Mouse (Mus musculus) cerebellum, adult 8-10 months (tissue): ENCODE measurements at regions not wholly inside any gene's neighbourhood (a gene's known extent, or its start where the extent isn't known, plus 50 kb on each side); places are given as distances from the start of the nearest gene placed in this dataset.

Experiments
- DNase-seq: peaks from one replicate; pipeline ENCODE4 v3.0.0; 2022

DNA sequence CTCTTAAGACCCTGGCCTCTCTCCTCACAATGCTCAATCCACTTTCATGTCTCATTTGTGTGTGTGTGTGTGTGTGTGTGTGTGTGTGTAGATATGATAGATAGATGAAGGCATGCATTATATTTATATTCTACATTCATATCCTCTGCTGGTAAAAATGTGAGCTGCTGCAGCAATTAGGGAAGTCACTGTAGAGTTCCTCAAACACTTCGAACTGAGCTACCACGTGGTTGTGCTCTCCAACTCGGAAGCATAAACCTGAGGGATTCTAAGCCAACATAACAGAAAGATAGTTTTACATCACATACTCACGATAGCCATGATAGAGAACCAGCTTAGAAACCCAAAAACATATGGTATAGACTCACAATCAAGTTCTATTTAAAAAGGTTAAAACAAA, 565.5 kb upstream of the B3galt2 start:
- DNase-seq: no peak

DNA sequence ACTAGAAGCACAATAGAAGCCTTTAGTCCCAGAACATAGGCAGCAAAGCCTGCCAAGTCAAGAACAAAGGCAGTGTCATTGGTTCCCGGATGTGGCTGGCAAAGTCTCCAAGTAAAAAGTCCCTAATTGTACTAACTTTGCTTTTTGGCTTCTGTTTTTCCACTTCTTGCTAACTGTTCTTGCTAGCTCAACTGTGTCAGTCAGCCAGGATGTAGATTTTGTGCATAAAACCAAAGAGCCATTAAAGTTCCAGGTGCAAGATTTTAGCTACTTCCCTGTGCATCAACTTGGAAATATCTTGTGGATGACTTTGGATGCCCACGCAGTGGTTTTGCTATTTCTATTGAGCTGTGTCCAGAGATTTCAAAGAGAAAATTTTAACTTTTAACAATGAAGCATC, 560.0 kb upstream of the B3galt2 start:
- DNase-seq: no peak

DNA sequence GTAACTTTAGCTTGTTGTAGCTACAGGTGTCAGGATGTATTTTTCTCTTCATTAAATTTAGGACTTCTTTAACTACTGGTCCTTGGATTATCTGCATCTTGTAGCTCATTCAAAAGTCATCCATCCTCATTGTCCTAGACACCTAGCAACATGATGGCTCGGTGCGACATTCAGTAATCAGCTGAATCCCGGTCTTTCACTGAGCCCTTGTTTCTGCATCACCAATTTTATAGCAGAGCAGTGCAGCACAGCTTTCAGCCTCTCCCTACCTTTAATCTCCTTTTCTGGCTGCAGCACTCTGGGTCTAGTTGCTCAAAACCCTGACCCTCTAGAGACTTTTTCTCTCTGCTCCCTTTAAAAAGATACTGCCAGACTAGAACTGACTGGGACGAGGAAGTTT, 543.6 kb upstream of the B3galt2 start:
- no peak for DNase-seq

DNA sequence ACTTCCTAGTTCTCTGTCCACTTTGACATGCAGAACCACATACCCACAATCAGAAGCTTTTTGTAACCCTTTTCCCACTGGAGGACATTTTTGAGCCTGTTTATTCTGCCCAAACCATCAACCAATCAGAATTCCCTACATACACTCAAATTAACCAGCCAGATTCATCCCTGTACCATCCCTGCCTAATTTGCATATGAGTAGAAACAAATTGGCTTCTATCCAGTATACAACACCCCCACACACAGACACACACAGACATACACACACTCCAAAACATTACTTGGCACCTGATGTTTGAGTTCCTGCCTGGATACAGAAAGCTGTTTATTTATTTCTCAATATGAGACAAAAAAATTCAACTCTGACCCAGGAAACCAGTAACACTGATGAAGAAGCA, 542.2 kb upstream of the B3galt2 start:
- no peak for DNase-seq

DNA sequence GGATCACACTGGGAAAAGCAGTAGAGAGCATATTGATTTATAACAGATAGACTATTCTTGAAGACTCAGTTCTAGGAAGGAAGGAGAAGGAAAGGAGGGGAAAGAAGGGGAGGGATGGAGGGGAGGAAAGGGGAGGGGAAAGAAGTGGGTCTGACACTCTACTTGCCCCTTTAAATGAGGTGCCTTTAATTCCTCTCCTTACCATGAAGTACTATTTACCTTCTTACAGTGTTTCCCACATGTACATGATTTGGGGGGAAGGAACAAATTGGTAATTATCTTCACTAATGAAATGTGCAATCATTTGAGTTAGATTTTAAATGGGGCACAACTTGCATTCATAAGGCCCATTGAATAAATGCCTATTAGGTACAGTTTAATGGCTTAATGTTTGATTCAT, 518.3 kb upstream of the B3galt2 start:
- no peak for DNase-seq

DNA sequence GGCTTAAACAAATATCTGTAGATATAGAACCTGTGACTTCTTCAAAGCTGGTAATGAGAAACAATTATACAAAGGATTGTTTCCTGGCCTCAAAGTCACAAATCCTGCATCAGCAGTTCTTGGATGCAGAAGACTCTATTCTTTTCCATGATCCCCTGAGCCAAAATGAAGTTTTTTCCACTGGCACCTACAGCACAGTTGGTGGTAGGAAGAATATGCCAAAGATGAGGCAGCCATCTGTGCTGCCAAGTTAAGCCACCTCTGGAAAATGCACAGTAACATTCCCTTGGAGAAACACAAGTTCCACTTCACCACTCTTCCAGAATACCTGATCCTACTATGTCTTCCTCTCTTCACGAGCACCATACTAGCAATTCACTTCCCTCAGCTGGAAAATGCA, 510.2 kb upstream of the B3galt2 start:
- no peak for DNase-seq

DNA sequence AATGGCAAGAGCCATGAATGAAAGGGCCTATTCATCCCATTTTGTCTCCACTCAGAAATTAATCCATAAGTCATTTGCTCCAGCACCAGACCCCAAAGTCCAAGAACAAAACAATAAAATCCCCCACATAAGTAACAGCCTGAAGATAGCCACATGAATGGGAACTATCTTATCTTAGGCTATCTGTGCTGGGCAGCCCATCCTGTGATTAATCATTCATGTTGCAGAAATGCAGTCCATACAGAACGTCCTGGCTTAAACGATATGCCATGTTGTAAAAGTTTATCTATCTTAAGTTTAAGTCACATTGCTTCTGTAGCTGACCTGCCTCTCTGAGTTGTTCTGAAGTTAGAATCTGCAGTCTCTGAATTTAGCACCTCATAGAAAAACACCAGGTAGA, 507.7 kb upstream of the B3galt2 start:
- DNase-seq: no peak

DNA sequence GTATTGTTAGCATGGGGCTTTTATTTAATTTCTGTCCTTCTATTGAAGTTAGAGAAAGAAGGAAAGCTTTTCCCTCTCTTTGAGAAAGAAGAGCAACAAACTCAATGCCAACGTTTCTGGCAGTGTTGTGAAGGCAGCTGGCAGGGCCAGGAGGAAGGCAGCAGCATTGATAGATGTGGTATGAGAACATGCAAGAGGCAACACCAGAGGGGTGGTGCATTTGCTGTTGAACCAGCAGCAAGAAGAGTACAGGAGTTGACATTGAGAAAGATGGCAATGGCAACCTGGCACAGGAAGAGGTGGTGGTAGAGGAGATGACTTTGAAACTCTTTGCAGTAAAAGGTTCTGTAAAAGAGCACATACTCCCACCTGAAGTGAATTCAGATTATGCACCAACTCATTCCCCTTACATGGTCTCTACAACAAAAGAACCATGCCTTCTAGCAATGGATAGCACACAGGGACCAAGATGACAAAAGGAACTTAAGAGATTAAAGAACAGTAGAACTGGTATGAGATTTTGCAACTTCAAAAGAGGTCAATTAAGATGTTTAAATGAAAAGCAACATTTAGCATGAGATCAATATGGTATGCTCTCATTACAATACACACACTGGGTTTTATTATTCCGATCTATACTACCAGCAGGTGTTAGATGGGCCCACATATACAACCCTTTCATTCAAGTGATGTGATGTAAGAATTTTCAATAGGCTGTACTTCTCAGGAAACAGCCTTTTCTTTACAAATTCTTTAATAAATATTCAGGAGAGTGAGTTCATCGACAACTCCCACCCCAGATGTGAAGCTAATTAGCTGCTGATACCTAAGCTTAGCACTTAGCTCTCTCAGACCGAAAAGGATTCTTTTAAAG, 495.1 kb upstream of the B3galt2 start:
- DNase-seq: no peak

DNA sequence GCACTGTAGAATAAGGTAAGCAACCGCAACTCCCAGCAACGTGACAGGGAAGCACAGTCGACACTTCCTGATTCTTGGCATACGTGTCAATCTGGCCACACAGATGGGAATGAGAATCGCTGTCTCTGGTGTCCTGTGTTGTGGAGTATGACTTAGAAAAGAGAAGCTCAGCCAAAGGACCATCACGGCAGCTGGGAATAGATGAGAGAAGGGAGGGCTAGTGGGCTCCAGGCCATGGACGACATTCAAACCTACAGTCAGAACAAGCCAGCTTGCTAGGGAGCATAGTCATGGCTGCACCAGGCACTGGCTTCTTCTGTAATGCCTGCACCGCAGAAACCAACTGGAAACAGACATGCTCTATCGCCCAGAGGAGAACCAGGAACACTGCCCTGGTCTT, 469.2 kb upstream of the B3galt2 start:
- no peak for DNase-seq

DNA sequence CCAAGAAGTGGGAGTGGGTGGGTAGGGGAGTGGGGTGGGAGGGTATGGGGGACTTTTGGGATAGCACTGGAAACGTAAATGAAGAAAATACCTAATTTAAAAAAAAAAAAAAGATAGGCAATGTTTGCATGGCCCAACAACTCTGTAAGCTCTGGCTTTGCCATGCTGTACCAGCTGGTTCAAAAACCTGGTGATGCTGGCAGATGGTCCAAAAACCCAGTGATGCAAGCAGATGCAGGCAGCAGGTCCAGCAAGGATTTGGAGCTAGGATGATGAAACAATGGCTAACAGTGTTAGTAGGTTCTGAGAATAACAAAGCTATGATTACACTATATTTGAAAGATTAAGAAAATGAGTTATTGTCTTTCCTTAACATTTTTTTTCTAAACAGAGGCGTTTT, 466.6 kb upstream of the B3galt2 start:
- no peak for DNase-seq

DNA sequence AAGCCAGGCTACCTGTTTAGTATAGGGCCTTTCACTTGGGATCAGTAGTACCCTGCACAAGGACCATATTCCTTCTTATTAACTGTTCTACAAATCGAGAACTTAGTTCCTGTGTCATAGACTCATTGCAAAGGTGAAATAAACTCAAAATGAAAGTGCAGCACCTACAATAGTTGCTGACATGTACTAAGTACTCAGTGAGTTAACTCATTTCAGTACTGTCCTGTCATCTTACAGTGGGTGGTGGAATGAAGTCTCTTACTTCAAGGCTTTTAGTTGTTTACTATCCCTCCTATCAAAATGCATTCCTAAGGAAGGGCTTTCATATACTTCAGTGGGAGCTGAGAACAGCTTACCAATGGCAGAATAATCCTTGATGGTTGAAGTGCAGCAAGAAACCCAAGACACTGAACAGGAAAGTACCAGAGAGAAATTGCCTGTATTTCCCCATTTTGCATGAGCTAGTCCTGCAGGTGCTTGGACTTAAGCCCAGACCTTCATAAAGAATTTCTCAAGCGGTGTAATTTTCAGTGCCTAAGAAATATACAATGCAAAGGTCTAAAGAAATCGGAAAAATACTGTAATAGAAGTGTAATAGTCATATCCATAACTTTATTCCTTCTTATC, 448.2 kb upstream of the B3galt2 start:
- DNase-seq: no peak

DNA sequence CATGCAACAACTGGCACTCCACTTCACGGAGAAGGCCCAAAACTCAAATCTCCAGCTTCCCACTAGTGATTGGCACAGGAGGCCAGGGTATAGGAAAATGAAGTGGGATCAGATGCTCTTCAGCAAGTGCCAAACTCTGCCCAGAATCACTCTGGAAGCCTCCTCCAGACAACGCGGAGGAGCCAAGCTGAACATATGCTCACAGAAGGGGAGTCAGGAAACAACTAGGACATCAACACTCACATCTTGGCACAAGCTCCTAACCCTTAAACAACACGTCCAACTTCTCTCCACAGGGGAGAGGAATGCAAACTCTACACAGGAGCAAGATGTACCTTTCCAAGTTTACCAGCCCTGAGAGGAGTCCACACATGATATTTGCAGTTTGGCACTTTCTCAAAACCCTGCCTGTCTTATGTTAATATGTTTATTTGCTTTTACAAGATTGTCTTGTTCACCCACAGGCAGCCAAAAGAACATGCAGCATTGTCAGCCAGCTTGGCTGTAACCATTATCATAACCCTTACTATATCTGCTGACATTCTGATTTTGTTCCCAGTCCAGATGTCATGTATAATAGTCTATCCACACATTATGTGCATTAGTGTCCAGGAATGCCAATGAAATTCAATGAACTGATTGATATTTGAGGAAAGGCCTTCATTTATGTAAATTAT, 440.1 kb upstream of the B3galt2 start:
- DNase-seq: peak; percentile 62

DNA sequence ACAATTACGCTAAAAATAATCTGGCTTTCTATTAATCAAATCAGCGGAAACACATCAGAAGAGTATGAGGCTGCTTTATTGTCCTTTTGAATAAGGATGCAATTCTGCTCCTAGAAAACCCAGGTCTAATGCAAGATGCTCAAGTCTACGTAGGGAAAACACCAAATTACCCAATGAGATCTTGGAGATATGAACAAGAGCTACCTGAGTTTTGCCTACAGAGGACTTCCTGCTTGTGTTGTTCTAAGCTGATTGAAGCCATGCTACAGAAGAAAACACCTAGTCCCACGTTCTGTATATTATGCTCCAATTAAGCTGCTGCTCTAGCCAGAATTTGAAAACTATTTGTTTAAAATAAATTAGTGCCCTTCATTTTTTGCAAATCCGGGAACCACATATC, 439.5 kb upstream of the B3galt2 start:
- no peak for DNase-seq

DNA sequence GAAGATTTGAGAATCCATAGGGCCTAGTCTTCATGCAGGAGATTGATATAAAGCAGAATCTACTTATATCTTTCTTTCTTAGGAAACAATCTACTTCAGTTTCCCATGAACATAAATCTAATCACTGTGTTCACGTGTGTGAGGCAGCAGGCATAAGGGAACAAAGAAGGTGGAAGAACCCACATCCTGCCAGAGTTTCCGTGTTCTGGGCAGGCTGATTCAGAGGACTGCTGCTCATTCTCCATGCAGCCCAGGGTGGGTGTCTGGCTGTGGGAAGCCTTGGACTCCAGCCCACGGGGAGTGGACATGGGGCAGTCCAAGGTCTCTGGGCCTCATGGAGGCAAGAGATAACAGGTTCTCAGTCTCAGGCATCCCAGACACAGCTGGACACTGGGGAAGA, 438.3 kb upstream of the B3galt2 start:
- no peak for DNase-seq

DNA sequence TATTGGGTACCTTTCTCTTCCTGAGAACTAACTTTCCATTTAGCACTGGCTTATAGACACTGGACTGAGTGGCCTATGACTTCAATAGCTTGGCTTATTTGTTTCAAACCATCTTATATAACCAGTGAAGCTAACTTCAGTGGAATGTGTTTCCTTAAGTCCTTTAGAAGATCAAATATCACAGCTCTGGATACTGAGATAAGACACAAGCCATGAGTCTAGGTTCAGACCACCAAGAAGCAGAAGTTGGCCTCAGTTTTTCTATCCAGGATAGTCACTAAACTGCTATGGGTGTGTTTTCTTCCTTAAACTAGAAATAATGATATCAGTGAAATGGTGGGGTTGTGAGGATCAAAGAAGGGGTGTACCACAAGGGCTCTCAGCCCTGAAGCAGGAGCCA, 436.4 kb upstream of the B3galt2 start:
- no peak for DNase-seq

DNA sequence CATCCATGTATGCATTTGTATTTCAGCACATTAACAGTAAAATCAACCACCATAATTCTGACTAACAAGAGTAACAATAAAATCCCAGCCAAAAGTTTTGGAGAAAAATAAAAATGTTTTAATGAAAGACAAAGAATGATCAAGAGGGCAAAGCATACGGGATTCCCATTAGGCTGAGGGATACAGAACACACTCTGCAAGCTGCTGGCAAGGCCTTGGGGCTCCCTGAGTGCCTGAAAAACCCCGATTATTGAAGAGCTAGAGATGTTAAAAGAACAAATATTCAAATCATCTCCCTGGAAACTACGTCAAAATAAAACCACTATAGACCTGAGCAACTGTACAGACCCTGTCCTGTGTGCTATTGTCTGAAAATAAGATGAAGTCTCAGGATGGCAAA, 433.5 kb upstream of the B3galt2 start:
- no peak for DNase-seq

DNA sequence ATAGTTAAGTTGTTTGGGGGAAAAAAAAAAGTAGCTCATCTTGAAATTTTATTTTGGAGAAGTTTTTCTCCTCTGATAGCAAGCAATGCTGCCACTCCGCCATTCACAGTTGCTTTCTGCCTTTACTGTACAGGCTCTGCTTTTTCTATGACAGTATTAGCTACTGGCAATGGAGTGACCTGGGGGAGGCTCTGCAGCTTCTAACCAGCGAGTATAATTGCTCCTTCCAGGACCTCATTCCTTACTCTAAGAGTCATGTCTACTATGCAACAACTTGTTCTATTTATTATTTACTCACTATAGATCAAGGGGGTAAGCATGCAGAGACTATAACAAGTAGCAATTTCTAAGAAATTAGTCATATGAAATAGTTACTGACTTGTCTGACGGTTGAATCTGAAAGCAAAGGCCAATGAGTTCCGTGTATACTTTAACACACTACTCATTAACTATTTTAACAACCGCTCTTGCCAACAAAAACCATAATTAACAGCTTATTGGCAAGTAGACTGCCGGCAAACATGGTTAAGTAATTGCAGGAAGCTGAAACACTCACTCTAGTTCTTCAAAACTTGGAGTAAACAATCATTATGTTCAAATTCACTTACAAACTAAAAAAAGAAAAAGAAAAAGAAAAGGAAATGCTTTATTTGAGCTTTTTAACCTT, 432.9 kb upstream of the B3galt2 start:
- no peak for DNase-seq

DNA sequence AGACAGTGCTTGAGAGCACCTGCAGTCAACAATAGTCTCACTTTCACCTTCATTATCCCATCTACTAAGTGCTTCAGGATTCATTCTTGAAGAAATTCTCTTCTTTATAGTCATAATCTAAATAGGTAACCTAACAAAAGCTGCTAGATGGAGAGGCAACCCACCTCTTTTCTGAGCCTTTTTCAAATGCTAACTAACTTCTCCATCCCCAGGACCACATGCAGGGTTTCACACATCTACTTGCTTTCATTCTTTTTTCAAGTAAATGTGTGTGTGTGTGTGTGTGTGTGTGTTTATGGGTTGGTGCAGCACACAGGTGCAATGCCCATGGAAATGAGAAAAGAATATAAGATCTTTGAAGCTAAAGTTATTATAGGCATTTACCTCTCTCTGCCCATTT, 423.1 kb upstream of the B3galt2 start:
- DNase-seq: no peak

DNA sequence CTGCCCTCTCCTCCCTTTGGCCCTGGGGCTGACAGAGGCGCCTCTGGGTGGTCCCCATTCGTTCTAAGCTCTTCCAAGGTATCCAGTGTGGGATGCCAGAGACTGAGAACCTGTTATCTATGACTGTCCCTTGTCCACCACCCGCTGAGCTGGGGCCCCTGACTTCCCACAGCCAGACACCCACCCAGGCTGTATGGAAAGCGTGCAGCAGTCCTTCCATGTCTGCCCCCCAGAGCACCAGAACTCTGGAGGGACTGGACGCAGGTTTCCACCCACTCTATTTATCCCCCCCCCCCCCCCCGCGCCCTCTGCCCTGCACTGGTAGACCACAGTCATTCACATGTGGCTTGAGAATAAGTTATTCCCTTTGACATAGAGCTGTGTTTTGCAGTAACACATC, 408.5 kb upstream of the B3galt2 start:
- DNase-seq: no peak

DNA sequence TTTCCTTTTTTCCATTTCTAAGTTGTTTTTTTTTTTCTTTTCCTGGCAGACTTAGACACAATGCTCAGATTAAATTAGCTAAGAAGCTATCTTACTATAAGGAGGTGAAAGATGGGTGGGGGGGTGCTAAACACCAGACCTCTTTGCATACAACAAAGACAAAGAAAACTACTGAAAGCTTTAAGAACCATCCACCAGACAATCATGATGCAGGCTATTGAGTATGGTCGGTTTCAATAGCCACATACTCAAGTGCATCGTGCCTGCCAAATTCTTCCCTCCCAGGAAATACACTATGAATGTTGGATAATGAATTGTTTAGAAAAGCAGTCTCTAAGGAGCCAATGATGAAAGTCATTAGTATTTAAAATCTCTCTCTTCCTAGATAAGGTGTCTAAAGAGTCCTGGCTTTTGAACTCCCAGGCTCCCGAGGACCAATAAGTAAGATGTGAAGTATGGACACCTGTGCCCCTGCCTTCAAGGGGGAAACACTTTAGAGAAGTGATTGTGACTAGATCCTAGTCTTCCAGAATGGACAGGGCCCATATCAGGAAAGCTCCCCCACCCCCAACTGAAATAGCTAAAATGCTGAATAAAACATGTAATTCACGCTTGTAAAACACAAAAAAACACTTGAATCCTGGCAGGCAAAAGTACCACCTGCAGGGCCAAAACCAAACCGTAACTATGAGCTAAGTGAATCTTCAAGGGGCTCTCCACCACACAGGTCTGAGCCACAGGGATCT, 381.8 kb upstream of the B3galt2 start:
- no peak for DNase-seq

DNA sequence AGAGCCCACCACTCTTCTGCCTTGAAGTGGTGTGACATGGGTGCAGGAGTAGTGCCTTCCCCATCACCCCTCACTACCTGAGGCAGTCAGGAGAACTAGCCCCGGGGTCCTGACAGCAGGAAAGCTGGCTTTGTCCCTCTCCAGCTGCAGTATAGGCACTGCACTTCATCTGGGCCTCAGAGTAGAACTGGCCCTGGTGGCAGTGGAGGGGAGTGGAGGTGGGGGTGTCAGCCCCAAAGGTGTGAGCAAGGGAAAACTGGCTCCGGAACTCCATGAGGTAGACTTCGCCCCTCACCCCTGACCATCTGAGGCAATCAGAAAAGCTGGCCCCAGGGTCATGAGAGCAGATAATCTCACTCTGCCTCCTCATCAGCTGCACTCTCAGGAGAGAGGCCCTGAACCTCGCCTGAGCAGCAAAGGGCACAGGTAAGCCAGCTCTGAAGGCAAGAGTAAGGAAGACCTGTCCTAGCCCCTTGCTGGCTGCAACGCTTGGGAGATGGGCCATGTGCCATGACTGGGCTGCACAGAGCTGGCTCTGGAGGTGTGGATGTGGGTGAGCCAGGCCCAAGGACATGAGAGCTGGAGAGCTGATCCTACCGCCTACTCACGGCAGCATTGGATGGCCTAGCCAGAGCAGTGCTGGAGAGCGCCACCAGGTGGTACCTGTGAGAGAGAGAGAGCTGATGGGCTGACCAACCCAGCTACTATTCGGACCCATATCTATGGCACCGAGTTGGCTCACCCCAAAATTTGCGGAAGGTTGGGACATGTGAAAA, 377.0 kb upstream of the B3galt2 start:
- DNase-seq: no peak

DNA sequence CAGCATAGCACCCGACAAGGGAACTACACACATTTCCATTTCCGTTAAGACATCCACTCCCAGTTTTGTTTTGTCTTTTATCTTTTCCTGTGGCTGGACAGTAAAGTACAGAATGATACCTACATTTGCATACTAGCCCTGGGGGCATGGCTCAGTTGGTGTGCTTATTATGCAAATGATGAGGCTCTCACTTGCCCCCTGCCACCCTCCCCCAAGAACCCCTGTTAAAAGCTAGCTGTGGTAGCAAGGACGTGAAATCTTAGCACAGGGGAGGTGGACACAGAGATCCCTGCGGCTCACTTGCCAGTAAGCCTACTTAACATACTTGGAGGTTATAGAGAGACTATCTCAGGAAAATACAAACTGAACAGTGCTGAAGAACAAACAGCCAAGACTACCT, 375.2 kb upstream of the B3galt2 start:
- DNase-seq: no peak
